Mouse (Mus musculus): ENCODE data around the gene Fam222a. TPM values are rescaled to one million over a fixed set of nuclear protein-coding genes. Genes with fewer than 3 reads are reported as not detected.

Fam222a gene
- total RNA-seq, 2 experiments from 2014 or later, result 7.2 to 8.0 TPM

- intact Hi-C loops (cut with DNase I), result loop anchor here (5.0 kb wide), 1 partner anchor 38 kb away; the partner anchor contains the start of gene Fam222a
- DNase-seq, result peak in 1 of 2 experiments; percentile 47
Measured at GRCm38 (mm10) chr5:114604781-114605290, 37.0 kb downstream of the Fam222a start.

GRCm38 (mm10) chr5:114605981-114606380 lies 38.2 kb downstream of the Fam222a start:
- no peak for DNase-seq
- intact Hi-C loops (cut with DNase I), result loop anchor here (5.0 kb wide), 1 partner anchor 39 kb away; the partner anchor contains the start of gene Fam222a

GRCm38 (mm10) chr5:114607651-114608050 lies 39.8 kb downstream of the Fam222a start:
- DNase-seq, result peak; percentile 82 to 86
- intact Hi-C loops (cut with DNase I), result loop anchor here (5.0 kb wide), 1 partner anchor 40 kb away; the partner anchor contains the start of gene Fam222a

- peak; percentile 75 to 86 for DNase-seq
- intact Hi-C loops (cut with DNase I), result loop anchor here (5.0 kb wide), 1 partner anchor 41 kb away; the partner anchor contains the start of gene Fam222a
Measured at GRCm38 (mm10) chr5:114608516-114608915, 40.7 kb downstream of the Fam222a start.

GRCm38 (mm10) chr5:114611256-114611655 lies 43.4 kb downstream of the Fam222a start:
- no peak for DNase-seq
- intact Hi-C loops (cut with DNase I), result loop anchor here (10.0 kb wide), 1 partner anchor 296 kb away; no protein-coding TSS in a partner anchor

GRCm38 (mm10) chr5:114611968-114612608 lies 44.3 kb downstream of the Fam222a start:
- DNase-seq, result peak in 1 of 2 experiments; percentile 35
- intact Hi-C loops (cut with DNase I), result loop anchor here (10.0 kb wide), 1 partner anchor 297 kb away; no protein-coding TSS in a partner anchor

- intact Hi-C loops (cut with DNase I), result loop anchor here (10.0 kb wide), 1 partner anchor 300 kb away; no protein-coding TSS in a partner anchor
- no peak for DNase-seq
Measured at GRCm38 (mm10) chr5:114614863-114615262, 47.0 kb downstream of the Fam222a start.

GRCm38 (mm10) chr5:114616336-114617061 lies 48.7 kb downstream of the Fam222a start:
- intact Hi-C loops (cut with DNase I), result loop anchor here (10.0 kb wide), 1 partner anchor 302 kb away; no protein-coding TSS in a partner anchor
- no peak for DNase-seq

GRCm38 (mm10) chr5:114617809-114618208 lies 50.0 kb downstream of the Fam222a start:
- intact Hi-C loops (cut with DNase I), result loop anchor here (10.0 kb wide), 1 partner anchor 303 kb away; no protein-coding TSS in a partner anchor
- no peak for DNase-seq

- intact Hi-C loops (cut with DNase I), result loop anchor here (1.0 to 10.0 kb wide), 2 partner anchors 158 to 304 kb away; no protein-coding TSS in a partner anchor
- DNase-seq, result peak; percentile 75 to 88
Measured at GRCm38 (mm10) chr5:114618851-114619250, 51.0 kb downstream of the Fam222a start.

GRCm38 (mm10) chr5:114620305-114620704 lies 52.5 kb downstream of the Fam222a start:
- no peak for DNase-seq
- intact Hi-C loops (cut with DNase I), result no loop called here

- peak; percentile 43 to 81 for DNase-seq
- intact Hi-C loops (cut with DNase I), result no loop called here
Measured at GRCm38 (mm10) chr5:114625590-114625989, 57.8 kb downstream of the Fam222a start.

- intact Hi-C loops (cut with DNase I), result no loop called here
- DNase-seq, result no peak
Measured at GRCm38 (mm10) chr5:114631336-114631735, 63.5 kb downstream of the Fam222a start.

GRCm38 (mm10) chr5:114636091-114636490 lies 68.3 kb downstream of the Fam222a start:
- DNase-seq, result no peak
- intact Hi-C loops (cut with DNase I), result no loop called here

GRCm38 (mm10) chr5:114638769-114639644 lies 71.2 kb downstream of the Fam222a start:
- intact Hi-C loops (cut with DNase I), result loop anchor here (1.0 to 2.0 kb wide), 2 partner anchors 28 to 52 kb away; partner anchors contain the start of gene Gltp
- DNase-seq, result peak; percentile 87 to 92

GRCm38 (mm10) chr5:114639645-114639957 lies 71.8 kb downstream of the Fam222a start:
- no peak for DNase-seq
- intact Hi-C loops (cut with DNase I), result loop anchor here (1.0 to 2.0 kb wide), 2 partner anchors 28 to 51 kb away; partner anchors contain the start of gene Gltp

- no peak for DNase-seq
- intact Hi-C loops (cut with DNase I), result no loop called here
Measured at GRCm38 (mm10) chr5:114640809-114641208, 73.0 kb downstream of the Fam222a start.

GRCm38 (mm10) chr5:114644918-114645317 lies 77.1 kb downstream of the Fam222a start:
- intact Hi-C loops (cut with DNase I), result no loop called here
- DNase-seq, result no peak

- intact Hi-C loops (cut with DNase I), result no loop called here
- DNase-seq, result no peak
Measured at GRCm38 (mm10) chr5:114645916-114646315, 78.1 kb downstream of the Fam222a start.
